Mouse (Mus musculus) MEL (cell line): ENCODE measurements around the gene Rtp1. TPM values are rescaled to one million over a fixed set of nuclear protein-coding genes. Genes with fewer than 3 reads are reported as not detected.

Source experiments
- DNase-seq: peaks from one replicate; pipeline ENCODE4 v3.0.0; 2011; ENCODE audit warnings: low read depth, low spot score
- H3K27ac ChIP-seq: 2 replicates; pipeline ENCODE4 v1.5.1; 2012; ENCODE audit warnings: low read depth, mild to moderate bottlenecking, control low read depth, low read length, moderate library complexity; ENCODE audit not compliant: control insufficient read depth
- H3K27me3 ChIP-seq, 2 experiments: fragments of 150-350 bp in 1 of 2; sonication (generic) in 1 of 2; 2 replicates each; pipeline ENCODE4 v1.6.1; 2012; ENCODE audit warnings: low read length in 2 of 2, mild to moderate bottlenecking in 2 of 2, improper control_type of control experiment in 1 of 2, moderate library complexity in 1 of 2; ENCODE audit not compliant: insufficient read depth in 2 of 2, control insufficient read depth in 1 of 2
- H3K36me3 ChIP-seq, 2 experiments: 2 replicates each; pipeline ENCODE4 v1.6.1; 2012 to 2014; ENCODE audit warnings: low read length in 2 of 2, improper control_type of control experiment in 1 of 2, inconsistent platforms in 1 of 2, mild to moderate bottlenecking in 1 of 2; ENCODE audit not compliant: insufficient read depth in 2 of 2, control insufficient read depth in 1 of 2
- H3K4me1 ChIP-seq, 2 experiments: fragments of 150-350 bp in 1 of 2; sonication (generic) in 1 of 2; 2 replicates each; pipeline ENCODE4 v1.6.1; 2012; ENCODE audit warnings: low read length in 2 of 2, improper control_type of control experiment in 1 of 2, mild to moderate bottlenecking in 1 of 2; ENCODE audit not compliant: insufficient read depth in 2 of 2, control insufficient read depth in 1 of 2
- H3K4me3 ChIP-seq, 2 experiments: fragments of 150-350 bp in 1 of 2; sonication (generic) in 1 of 2; 2 replicates each; pipeline ENCODE4 v1.5.1; 2012; ENCODE audit warnings: low read depth in 2 of 2, low read length in 2 of 2, mild to moderate bottlenecking in 2 of 2, moderate library complexity in 2 of 2, control low read depth in 1 of 2, improper control_type of control experiment in 1 of 2; ENCODE audit not compliant: control insufficient read depth in 1 of 2, insufficient read depth in 1 of 2
- H3K79me2 ChIP-seq: 2 replicates; pipeline ENCODE4 v1.6.1; 2012; ENCODE audit warnings: mild to moderate bottlenecking, low read length, moderate library complexity; ENCODE audit not compliant: control insufficient read depth, poor library complexity, insufficient read depth
- H3K9ac ChIP-seq: 2 replicates; pipeline ENCODE4 v1.6.1; 2012; ENCODE audit warnings: low read depth, mild to moderate bottlenecking, control low read depth, low read length, moderate library complexity; ENCODE audit not compliant: control insufficient read depth, poor library complexity, severe bottlenecking
- H3K9me3 ChIP-seq: fragments of 150-350 bp; sonication (generic); replicated peaks from 2 replicates; pipeline ENCODE4 v1.6.1; 2012; ENCODE audit warnings: mild to moderate bottlenecking, low read length, improper control_type of control experiment, moderate library complexity; ENCODE audit not compliant: insufficient read depth
- BHLHE40 ChIP-seq: IDR thresholded peaks from 2 replicates; pipeline ENCODE4 v1.6.1; 2012; ENCODE audit warnings: low read depth, mild to moderate bottlenecking, inconsistent platforms, low read length, improper control_type of control experiment, borderline replicate concordance
- CHD1 ChIP-seq: IDR thresholded peaks from 2 replicates; pipeline ENCODE4 v1.6.1; 2012; ENCODE audit warnings: low read depth, mild to moderate bottlenecking, inconsistent platforms, low read length, improper control_type of control experiment
- CHD2 ChIP-seq: IDR thresholded peaks from 2 replicates; pipeline ENCODE4 v1.6.1; 2011; ENCODE audit warnings: low read length, improper control_type of control experiment
- E2F4 ChIP-seq: IDR thresholded peaks from 2 replicates; pipeline ENCODE4 v1.6.1; 2011; ENCODE audit warnings: low read depth, low read length, improper control_type of control experiment, borderline replicate concordance
- ELF1 ChIP-seq: IDR thresholded peaks from 2 replicates; pipeline ENCODE4 v1.6.1; 2014; ENCODE audit warnings: low read depth, mild to moderate bottlenecking, inconsistent platforms, low read length, improper control_type of control experiment, moderate library complexity
- EP300 ChIP-seq, 2 experiments: IDR thresholded peaks; 2 replicates each; pipeline ENCODE4 v1.6.1; 2011; ENCODE audit warnings: improper control_type of control experiment in 2 of 2, low read length in 2 of 2, low read depth in 1 of 2, mild to moderate bottlenecking in 1 of 2
- ETS1 ChIP-seq: IDR thresholded peaks from 2 replicates; pipeline ENCODE4 v1.6.1; 2012; ENCODE audit warnings: low read depth, mild to moderate bottlenecking, inconsistent platforms, low read length, improper control_type of control experiment, moderate library complexity
- KAT2A ChIP-seq: conservative IDR thresholded peaks from 2 replicates; pipeline ENCODE4 v1.6.1; 2012; ENCODE audit warnings: low read depth, low read length, improper control_type of control experiment, inconsistent platforms
- MAFK ChIP-seq: IDR thresholded peaks from 2 replicates; pipeline ENCODE4 v1.6.1; 2011; ENCODE audit warnings: low read depth, mild to moderate bottlenecking, low read length, improper control_type of control experiment, borderline replicate concordance
- MAX ChIP-seq: IDR thresholded peaks from 2 replicates; pipeline ENCODE4 v1.6.1; 2011; ENCODE audit warnings: low read length, improper control_type of control experiment
- MYB ChIP-seq: IDR thresholded peaks from 2 replicates; pipeline ENCODE4 v1.6.1; 2011; ENCODE audit warnings: mild to moderate bottlenecking, low read depth, low read length, improper control_type of control experiment
- NELFE ChIP-seq: IDR thresholded peaks from 2 replicates; pipeline ENCODE4 v1.6.1; 2011; ENCODE audit warnings: low read depth, low read length, improper control_type of control experiment
- POLR2A ChIP-seq, 2 experiments: IDR thresholded peaks; 2 replicates each; pipeline ENCODE4 v1.6.1; 2011 to 2012; ENCODE audit warnings: low read length in 2 of 2, mild to moderate bottlenecking in 2 of 2, control low read depth in 1 of 2, improper control_type of control experiment in 1 of 2, low read depth in 1 of 2, moderate library complexity in 1 of 2; ENCODE audit not compliant: control insufficient read depth in 1 of 2, insufficient read depth in 1 of 2, poor library complexity in 1 of 2
- POLR2AphosphoS2 ChIP-seq: IDR thresholded peaks from 2 replicates; pipeline ENCODE4 v1.6.1; 2011; ENCODE audit warnings: low read length, improper control_type of control experiment
- POLR2AphosphoS5 ChIP-seq: IDR thresholded peaks from 2 replicates; pipeline ENCODE4 v1.6.1; 2012; ENCODE audit warnings: low read depth, borderline replicate concordance, mild to moderate bottlenecking, inconsistent platforms, low read length, moderate library complexity, mixed read lengths
- RCOR1 ChIP-seq: IDR thresholded peaks from 2 replicates; pipeline ENCODE4 v1.6.1; 2012; ENCODE audit warnings: low read depth, mild to moderate bottlenecking, inconsistent platforms, low read length, improper control_type of control experiment
- UBTF ChIP-seq: IDR thresholded peaks from 2 replicates; pipeline ENCODE4 v1.6.1; 2012; ENCODE audit warnings: low read depth, mild to moderate bottlenecking, inconsistent platforms, low read length, improper control_type of control experiment, moderate library complexity, borderline replicate concordance; ENCODE audit not compliant: insufficient read depth
- USF1 ChIP-seq: IDR thresholded peaks from 2 replicates; pipeline ENCODE4 v1.6.1; 2014; ENCODE audit warnings: low read depth, mild to moderate bottlenecking, inconsistent platforms, low read length, improper control_type of control experiment, moderate library complexity
- USF2 ChIP-seq, 2 experiments: IDR thresholded peaks; 2 replicates each; pipeline ENCODE4 v1.6.1; 2011 to 2012; ENCODE audit warnings: improper control_type of control experiment in 2 of 2, low read length in 2 of 2, borderline replicate concordance in 1 of 2, inconsistent platforms in 1 of 2, low read depth in 1 of 2, mild to moderate bottlenecking in 1 of 2; ENCODE audit not compliant: insufficient read depth in 1 of 2
- ZMIZ1 ChIP-seq: IDR thresholded peaks from 2 replicates; pipeline ENCODE4 v1.6.1; 2012; ENCODE audit warnings: low read depth, mild to moderate bottlenecking, inconsistent platforms, low read length, improper control_type of control experiment, moderate library complexity
- polyA plus RNA-seq, 2 experiments: library from polyadenylated mRNA; stranded (reverse) in 1 of 2; unstranded in 1 of 2; fragments of >175 nt in 1 of 2; fragments of >200 nt in 1 of 2; gene quantifications; 2 replicates each; pipeline versions ENCODE4 v1.2.1 to v1.2.4; 2012; ENCODE audit warnings: low replicate concordance in 2 of 2, low read depth in 1 of 2; ENCODE audit not compliant: insufficient read length in 2 of 2, insufficient read depth in 1 of 2, missing spikeins in 1 of 2
- total RNA-seq: library from RNA; depleted of rRNA; stranded (reverse); fragments of 300-350 nt; gene quantifications from 2 replicates; pipeline ENCODE4 v1.2.3, GENCODE M21; 2012; rRNA removed

The Rtp1 gene
- total RNA-seq (not detected in 2 replicates), polyA plus RNA-seq (not detected)

GRCm38 (mm10) chr16:23428647-23429319 lies at the start of gene Rtp1:
Gene Rtp1, plus strand, starts transcription at chr16:23429133.
- TF ChIP-seq CHD1 (no peak), USF2 (IDR thresholded peaks at IDR 0.05; ENCODE audit: borderline replicate concordance in 1 of 2, insufficient read depth in 1 of 2, low read depth in 1 of 2, low read length in 2 of 2) (no peak), BHLHE40 (no peak), MAFK (no peak), MYB (no peak), ETS1 (no peak), USF1 (no peak), E2F4 (no peak)
- no peaks in the 10 kb centered on the region for H3K79me2 ChIP-seq
- no peak within 1 kb of the TSS for H3K27ac ChIP-seq
- H3K4me3 ChIP-seq = no peak within 1 kb of the TSS
- no peaks in the 10 kb centered on the region for H3K9me3 ChIP-seq
- H3K36me3 ChIP-seq = no peaks in the 10 kb centered on the region
- H3K27me3 ChIP-seq = no peaks in the 10 kb centered on the region
- no peaks in the 10 kb centered on the region for H3K4me1 ChIP-seq
- DNase-seq = no peak
- no peak within 1 kb of the TSS for H3K9ac ChIP-seq

GRCm38 (mm10) chr16:23379536-23380230 lies 49.2 kb upstream of the Rtp1 start:
- no peak overlapping the region for H3K27ac ChIP-seq
- no peaks in the 10 kb centered on the region for H3K79me2 ChIP-seq
- DNase-seq = no peak
- no peaks in the 10 kb centered on the region for H3K4me1 ChIP-seq
- no peaks in the 10 kb centered on the region for H3K9me3 ChIP-seq
- H3K9ac ChIP-seq = no peak overlapping the region
- TF ChIP-seq CHD1 (no peak), NELFE (no peak), EP300 (IDR thresholded peaks at IDR 0.05; ENCODE audit: low read depth in 1 of 2, low read length in 2 of 2) (no peak), POLR2AphosphoS2 (no peak), E2F4 (no peak), ZMIZ1 (no peak), USF2 (IDR thresholded peaks at IDR 0.05; ENCODE audit: borderline replicate concordance in 1 of 2, insufficient read depth in 1 of 2, low read depth in 1 of 2, low read length in 2 of 2) (no peak), ELF1 (no peak), MAX (no peak), POLR2A (IDR thresholded peaks at IDR 0.05; ENCODE audit: control insufficient read depth in 1 of 2, insufficient read depth in 1 of 2, low read depth in 1 of 2, low read length in 2 of 2, poor library complexity in 1 of 2) (no peak), UBTF (no peak), POLR2AphosphoS5 (no peak), CHD2 (no peak), KAT2A (no peak), RCOR1 (no peak)
- no peaks in the 10 kb centered on the region for H3K27me3 ChIP-seq
- no peak overlapping the region for H3K4me3 ChIP-seq
- H3K36me3 ChIP-seq = no peaks in the 10 kb centered on the region
